Mouse (Mus musculus): ENCODE results near the gene Gm17364.

DNA sequence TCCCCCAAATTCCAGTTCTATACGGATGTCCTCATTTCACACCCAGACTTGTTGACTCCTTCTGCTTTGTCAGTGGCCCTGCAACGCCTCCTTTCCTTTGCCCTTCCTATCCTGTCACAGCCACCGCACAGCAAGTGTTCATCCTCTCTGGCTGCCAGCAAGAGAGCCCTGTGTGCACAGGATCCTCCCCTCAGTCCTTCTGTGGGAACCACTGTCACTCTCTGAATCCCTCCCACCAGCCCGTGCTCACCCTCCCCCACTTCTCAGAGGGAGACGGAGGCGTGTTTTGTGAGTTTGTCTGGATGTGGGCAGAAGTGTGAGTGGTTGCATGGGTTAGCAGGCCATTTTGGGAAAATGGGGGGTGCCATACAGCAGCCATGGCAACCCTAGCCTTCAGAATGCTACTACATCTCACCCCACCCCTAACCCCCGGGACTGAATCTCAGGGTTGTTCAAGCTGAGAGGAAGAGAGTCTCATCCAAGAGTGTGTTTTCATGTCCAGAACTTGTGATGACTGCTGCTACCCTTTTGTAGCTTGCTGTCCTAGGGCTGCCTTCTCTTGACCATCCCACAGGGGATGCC lies 5.9 kb downstream of the Gm17364 start:
- TF ChIP-seq POLR2A (IDR thresholded peaks at IDR 0.05; ENCODE audit: control insufficient read depth, extremely low read depth, insufficient read depth, low read length, poor library complexity) (no peak), CTCF (IDR thresholded peaks at IDR 0.05; ENCODE audit: borderline replicate concordance, control insufficient read depth, extremely low read depth, insufficient read depth, low read length, poor library complexity) (no peak)
